Mouse (Mus musculus): ENCODE measurements at regions not wholly inside any gene's neighbourhood (a gene's known extent, or its start where the extent isn't known, plus 50 kb on each side); places are given as distances from the start of the nearest gene placed in this dataset.

GRCm38 (mm10) chr12:118439626-118440025, 138.4 kb upstream of the Sp4 start:
- H3K27ac ChIP-seq (replicated peaks): no peak overlapping the region
- no peak for DNase-seq (ENCODE audit: low spot score)
- H3K36me3 ChIP-seq (ENCODE audit: control insufficient read depth, insufficient read depth, low read length): no peaks in the 10 kb centered on the region
- WGBS: 72% methylated on average over 3 of the region's 3 CpGs
- H3K9ac ChIP-seq (ENCODE audit: low read length): no peak overlapping the region
- H3K4me3 ChIP-seq (ENCODE audit: low read depth, low read length): no peak overlapping the region
- H3K4me1 ChIP-seq (replicated peaks; ENCODE audit: control insufficient read depth, insufficient read depth): no peaks in the 10 kb centered on the region
- TF ChIP-seq CTCF (IDR thresholded peaks at IDR 0.05; ENCODE audit: low read depth): no peak
- no peak for TF ChIP-seq EP300 (optimal IDR thresholded peaks at IDR 0.05)
- no peaks in the 10 kb centered on the region for H3K27me3 ChIP-seq (ENCODE audit: control insufficient read depth, insufficient read depth, low read length)
- H3K9me3 ChIP-seq (ENCODE audit: control insufficient read depth, low read length): no peaks in the 10 kb centered on the region
- H3K4me2 ChIP-seq (replicated peaks; ENCODE audit: low read depth): no peak overlapping the region
- ATAC-seq (ENCODE audit: low FRiP score, low TSS enrichment): no peak

DNA sequence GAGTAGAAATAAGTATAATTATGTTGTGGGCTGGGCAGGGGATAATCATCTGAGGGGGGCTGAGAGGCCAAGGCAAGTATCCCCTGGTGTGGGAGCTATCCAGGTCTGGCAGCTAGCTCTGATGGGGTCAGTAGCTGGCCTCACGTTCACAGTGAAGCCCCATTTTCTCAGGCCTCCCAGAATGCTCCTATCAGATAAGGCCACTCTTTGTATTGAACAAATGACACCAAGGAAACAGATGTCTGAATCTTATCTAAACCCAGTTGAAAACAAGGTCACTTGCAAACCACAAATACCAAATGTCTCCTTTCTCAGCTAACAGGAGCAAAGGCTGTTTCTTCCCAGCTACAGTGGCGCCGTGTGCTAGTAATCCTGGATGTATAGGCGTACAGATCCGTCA, 137.6 kb upstream of the Sp4 start:
- 61% methylated on average over 5 of the region's 5 CpGs for WGBS
- TF ChIP-seq EP300 (optimal IDR thresholded peaks at IDR 0.05) (no peak), CTCF (IDR thresholded peaks at IDR 0.05; ENCODE audit: low read depth) (no peak)
- ATAC-seq (ENCODE audit: low FRiP score, low TSS enrichment): no peak
- Histone ChIP-seq H3K4me3 (ENCODE audit: low read depth, low read length) (no peak overlapping the region), H3K9me3 (ENCODE audit: control insufficient read depth, low read length) (no peaks in the 10 kb centered on the region), H3K27me3 (ENCODE audit: control insufficient read depth, insufficient read depth, low read length) (no peaks in the 10 kb centered on the region), H3K36me3 (ENCODE audit: control insufficient read depth, insufficient read depth, low read length) (no peaks in the 10 kb centered on the region), H3K9ac (ENCODE audit: low read length) (no peak overlapping the region), H3K4me1 (replicated peaks; ENCODE audit: control insufficient read depth, insufficient read depth) (no peaks in the 10 kb centered on the region), H3K4me2 (replicated peaks; ENCODE audit: low read depth) (no peak overlapping the region), H3K27ac (replicated peaks) (no peak overlapping the region)
- no peak for DNase-seq (ENCODE audit: low spot score)

- Histone ChIP-seq H3K4me1 (replicated peaks; ENCODE audit: control insufficient read depth, insufficient read depth) (no peaks in the 10 kb centered on the region), H3K9me3 (ENCODE audit: control insufficient read depth, low read length) (no peaks in the 10 kb centered on the region), H3K27ac (replicated peaks) (no peak overlapping the region), H3K4me3 (ENCODE audit: low read depth, low read length) (no peak overlapping the region), H3K36me3 (ENCODE audit: control insufficient read depth, insufficient read depth, low read length) (no peaks in the 10 kb centered on the region), H3K4me2 (replicated peaks; ENCODE audit: low read depth) (no peak overlapping the region), H3K9ac (ENCODE audit: low read length) (no peak overlapping the region), H3K27me3 (ENCODE audit: control insufficient read depth, insufficient read depth, low read length) (no peaks in the 10 kb centered on the region)
- DNase-seq (ENCODE audit: low spot score): no peak
- no peak for ATAC-seq (ENCODE audit: low FRiP score, low TSS enrichment)
- WGBS: 55% methylated on average over 4 of the region's 4 CpGs
- TF ChIP-seq EP300 (optimal IDR thresholded peaks at IDR 0.05): no peak
- TF ChIP-seq CTCF (IDR thresholded peaks at IDR 0.05; ENCODE audit: low read depth): no peak
Observed at GRCm38 (mm10) chr12:118432703-118433102, 131.5 kb upstream of the Sp4 start.

DNA sequence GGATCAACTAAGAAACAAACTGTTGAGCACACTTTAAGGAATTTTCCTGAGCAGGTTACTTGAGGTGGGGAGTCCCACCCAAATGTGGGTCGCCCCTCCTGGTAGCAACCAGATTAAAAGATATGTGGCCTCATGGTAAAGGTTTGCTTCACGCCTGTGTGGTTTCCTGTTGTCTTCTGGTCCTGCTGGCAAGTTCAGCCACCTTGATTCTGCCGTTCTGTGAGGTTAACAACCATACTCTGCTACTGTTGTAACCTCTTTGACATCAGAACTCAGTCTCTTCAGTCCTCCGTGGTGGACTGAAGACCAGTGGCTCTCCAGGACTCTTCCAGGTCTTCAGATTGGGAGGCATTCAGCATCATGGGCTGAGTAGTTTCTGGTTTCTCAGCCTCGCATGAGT, 127.1 kb upstream of the Sp4 start:
- WGBS: 69% methylated on average over 5 of the region's 5 CpGs
- ATAC-seq (ENCODE audit: low FRiP score, low TSS enrichment): no peak
- H3K36me3 ChIP-seq (ENCODE audit: control insufficient read depth, insufficient read depth, low read length): no peaks in the 10 kb centered on the region

GRCm38 (mm10) chr12:118415956-118416355, 114.7 kb upstream of the Sp4 start:
- no peak for DNase-seq (ENCODE audit: low spot score)
- 80% methylated on average over 1 of the region's 1 CpGs for whole genome bisulfite sequencing
- no peaks in the 10 kb centered on the region for H3K4me1 ChIP-seq (replicated peaks; ENCODE audit: control insufficient read depth, insufficient read depth)

More for the DNA sequence above, 127.1 kb upstream of the Sp4 start:
- Histone ChIP-seq H3K9ac (ENCODE audit: low read length) (no peak overlapping the region), H3K4me1 (replicated peaks; ENCODE audit: control insufficient read depth, insufficient read depth) (no peaks in the 10 kb centered on the region), H3K27ac (replicated peaks) (no peak overlapping the region), H3K27me3 (ENCODE audit: control insufficient read depth, insufficient read depth, low read length) (no peaks in the 10 kb centered on the region), H3K4me3 (ENCODE audit: low read depth, low read length) (no peak overlapping the region), H3K9me3 (ENCODE audit: control insufficient read depth, low read length) (no peaks in the 10 kb centered on the region), H3K4me2 (replicated peaks; ENCODE audit: low read depth) (no peak overlapping the region)
- TF ChIP-seq EP300 (optimal IDR thresholded peaks at IDR 0.05) (no peak), CTCF (IDR thresholded peaks at IDR 0.05; ENCODE audit: low read depth) (no peak)
- DNase-seq (ENCODE audit: low spot score): no peak

DNA sequence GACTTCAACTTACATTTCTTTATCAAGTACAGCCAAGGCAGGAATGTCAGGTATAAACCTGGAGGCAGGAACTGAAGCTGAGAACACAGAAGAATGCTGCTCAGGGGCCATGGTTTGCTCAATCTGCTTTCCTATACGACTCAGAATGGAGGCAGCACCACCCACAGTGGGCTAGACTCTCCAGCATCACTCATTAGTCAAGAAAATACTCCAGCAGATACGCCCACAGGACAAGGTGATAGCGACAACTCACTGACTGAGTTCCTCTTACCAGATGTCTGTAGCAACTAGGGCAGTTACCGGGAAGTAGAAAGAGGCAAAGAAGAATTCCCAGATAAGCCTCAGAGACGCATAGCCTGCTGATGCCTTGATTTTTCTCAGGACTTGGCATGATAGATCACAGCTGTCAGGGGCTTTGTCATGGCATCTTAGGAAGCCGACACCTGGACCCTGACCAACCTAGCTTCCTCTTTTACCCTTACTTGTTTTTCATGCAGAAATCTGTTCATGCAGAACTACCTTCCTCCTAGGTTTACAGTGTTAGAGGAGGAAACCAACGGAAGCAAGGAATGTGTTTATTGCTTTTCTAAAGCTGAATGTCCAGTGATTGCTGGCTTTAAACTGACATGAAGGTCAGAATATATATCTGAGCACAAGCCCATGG, 110.7 kb upstream of the Sp4 start:
- 26% methylated on average over 7 of the region's 7 CpGs for WGBS
- no peak for DNase-seq (ENCODE audit: low spot score)

More at GRCm38 (mm10) chr12:118415956-118416355, 114.7 kb upstream of the Sp4 start:
- TF ChIP-seq CTCF (IDR thresholded peaks at IDR 0.05; ENCODE audit: low read depth): no peak
- no peak for TF ChIP-seq EP300 (optimal IDR thresholded peaks at IDR 0.05)
- Histone ChIP-seq H3K36me3 (ENCODE audit: control insufficient read depth, insufficient read depth, low read length) (no peaks in the 10 kb centered on the region), H3K9me3 (ENCODE audit: control insufficient read depth, low read length) (no peaks in the 10 kb centered on the region), H3K4me3 (ENCODE audit: low read depth, low read length) (no peak overlapping the region), H3K27me3 (ENCODE audit: control insufficient read depth, insufficient read depth, low read length) (no peaks in the 10 kb centered on the region), H3K27ac (replicated peaks) (no peak overlapping the region), H3K4me2 (replicated peaks; ENCODE audit: low read depth) (no peak overlapping the region), H3K9ac (ENCODE audit: low read length) (no peak overlapping the region)
- ATAC-seq (ENCODE audit: low FRiP score, low TSS enrichment): no peak

More for the DNA sequence above, 110.7 kb upstream of the Sp4 start:
- no peak overlapping the region for H3K4me2 ChIP-seq (replicated peaks; ENCODE audit: low read depth)
- H3K4me1 ChIP-seq (replicated peaks; ENCODE audit: control insufficient read depth, insufficient read depth): no peaks in the 10 kb centered on the region
- H3K36me3 ChIP-seq (ENCODE audit: control insufficient read depth, insufficient read depth, low read length): no peaks in the 10 kb centered on the region
- TF ChIP-seq EP300 (optimal IDR thresholded peaks at IDR 0.05): no peak
- TF ChIP-seq CTCF (IDR thresholded peaks at IDR 0.05; ENCODE audit: low read depth): no peak
- H3K27ac ChIP-seq (replicated peaks): no peak overlapping the region
- H3K27me3 ChIP-seq (ENCODE audit: control insufficient read depth, insufficient read depth, low read length): no peaks in the 10 kb centered on the region
- no peaks in the 10 kb centered on the region for H3K9me3 ChIP-seq (ENCODE audit: control insufficient read depth, low read length)
- ATAC-seq (ENCODE audit: low FRiP score, low TSS enrichment): no peak
- no peak overlapping the region for H3K9ac ChIP-seq (ENCODE audit: low read length)
- H3K4me3 ChIP-seq (ENCODE audit: low read depth, low read length): no peak overlapping the region
